Mouse (Mus musculus): ENCODE data around the gene Pigs.

DNA sequence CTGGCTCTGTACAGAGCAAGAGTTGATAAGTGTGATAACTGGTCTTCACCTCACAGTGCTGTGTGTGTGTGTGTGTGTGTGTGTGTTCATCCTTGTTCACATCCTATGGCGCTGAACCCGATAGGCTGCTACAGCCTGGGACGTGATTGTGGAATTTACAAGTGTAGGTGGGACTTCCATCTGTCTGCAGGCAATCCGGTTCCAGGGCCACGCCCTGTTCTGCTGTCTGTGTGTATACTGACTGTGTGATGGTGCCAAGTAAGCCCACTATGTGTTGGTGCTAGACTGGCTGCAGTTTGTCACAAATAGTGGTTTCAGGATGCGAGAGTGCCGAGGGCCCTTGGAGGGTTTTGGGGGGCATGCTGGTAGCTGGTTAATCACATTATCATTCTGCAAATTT, 54.1 kb downstream of the Pigs start:
- no peak for TF ChIP-seq POLR2A (IDR thresholded peaks at IDR 0.05; ENCODE audit: low read depth, low read length)
- TF ChIP-seq CTCF (conservative IDR thresholded peaks at IDR 0.05; ENCODE audit: insufficient read depth, insufficient read length, low read depth, low read length), result no peak
